Mouse (Mus musculus) neural tube, embryonic 11.5 days (tissue): ENCODE measurements around the gene Syt13. TPM values are rescaled to one million over a fixed set of nuclear protein-coding genes. Genes with fewer than 3 reads are reported as not detected.

Experiments
- ATAC-seq: fragments of 200-750 bp; cut with Nextera tagmentation; 2 replicates; pipeline ENCODE4 v1.8.0; 2017; ENCODE audit warnings: moderate number of reproducible peaks, mild to moderate bottlenecking, moderate TSS enrichment, moderate library complexity; ENCODE audit not compliant: insufficient read depth, low FRiP score, low TSS enrichment
- DNase-seq: peaks from one replicate; pipeline ENCODE4 v3.0.0-alpha.2; 2015; ENCODE audit warnings: low spot score
- H3K27ac ChIP-seq: fragments of 300-500 bp; sonication (generic); 2 replicates; pipeline ENCODE4 v1.5.1; 2014; ENCODE audit warnings: low read depth, mild to moderate bottlenecking, low read length
- H3K27me3 ChIP-seq: fragments of 300-500 bp; sonication (generic); 2 replicates; pipeline ENCODE4 v1.6.1; 2014; ENCODE audit warnings: mild to moderate bottlenecking, low read length, mixed read lengths; ENCODE audit not compliant: control insufficient read depth, insufficient read depth
- H3K36me3 ChIP-seq: fragments of 300-500 bp; sonication (generic); 2 replicates; pipeline ENCODE4 v1.6.1; 2014; ENCODE audit warnings: mild to moderate bottlenecking, low read length, moderate library complexity, mixed read lengths; ENCODE audit not compliant: control insufficient read depth, insufficient read depth
- H3K4me1 ChIP-seq: fragments of 300-500 bp; sonication (generic); 2 replicates; pipeline ENCODE4 v1.6.1; 2014; ENCODE audit warnings: low read length, mixed read lengths; ENCODE audit not compliant: control insufficient read depth, insufficient read depth
- H3K4me2 ChIP-seq: fragments of 300-500 bp; sonication (generic); 2 replicates; pipeline ENCODE4 v1.6.1; 2014; ENCODE audit warnings: low read depth, mild to moderate bottlenecking, moderate library complexity
- H3K4me3 ChIP-seq: fragments of 300-500 bp; sonication (generic); 2 replicates; pipeline ENCODE4 v1.5.1; 2014; ENCODE audit warnings: low read depth, low read length
- H3K9ac ChIP-seq: fragments of 300-500 bp; sonication (generic); 2 replicates; pipeline ENCODE4 v1.6.1; 2014; ENCODE audit warnings: mild to moderate bottlenecking, low read length
- H3K9me3 ChIP-seq: fragments of 300-500 bp; sonication (generic); 2 replicates; pipeline ENCODE4 v1.6.1; 2016; ENCODE audit warnings: low read length; ENCODE audit not compliant: control insufficient read depth
- WGBS: fragments of 180-500 bp; shearing (Covaris S2); extraction: QIAGEN DNeasy Blood & Tissue Kit; methylation state at CpG from one replicate; pipeline ENCODE4 v1.1.7; 2014; 5-methylcytosine and 5-hydroxymethylcytosine counted together
- polyA plus RNA-seq: library from polyadenylated mRNA; unstranded; fragments of >200 nt; fragmentation: Nextera tagmentation; extraction: Ambion mirVana; gene quantifications from 2 replicates; pipeline ENCODE4 v1.2.1, GENCODE M21; 2014

Gene Syt13
- polyA plus RNA-seq, 1 experiment from 2014 or later: 25.0 TPM

GRCm38 (mm10) chr2:92935483-92935882, 20.6 kb downstream of the Syt13 start:
- no peak for DNase-seq
- no peaks in the 10 kb centered on the region for H3K9me3 ChIP-seq
- no peak overlapping the region for H3K27ac ChIP-seq
- 60% methylated on average over 3 of the region's 3 CpGs for WGBS
- H3K27me3 ChIP-seq: no peaks in the 10 kb centered on the region
- no peak overlapping the region for H3K4me3 ChIP-seq
- ATAC-seq: no peak
- H3K9ac ChIP-seq: no peak overlapping the region
- H3K4me1 ChIP-seq: peaks cover 9% of the 10 kb centered on the region; the same call in 1 of the 2 replicates
- H3K36me3 ChIP-seq: no peaks in the 10 kb centered on the region
- H3K4me2 ChIP-seq: no peak overlapping the region

- Histone ChIP-seq H3K9ac (no peak overlapping the region), H3K9me3 (no peaks in the 10 kb centered on the region), H3K4me2 (no peak overlapping the region), H3K4me1 (peaks cover 11% of the 10 kb centered on the region; the same call in 1 of the 2 replicates), H3K36me3 (no peaks in the 10 kb centered on the region), H3K4me3 (no peak overlapping the region), H3K27ac (no peak overlapping the region), H3K27me3 (no peaks in the 10 kb centered on the region)
- ATAC-seq (no peak), DNase-seq (no peak)
- 69% methylated on average over 5 of the region's 5 CpGs for WGBS
Observed at GRCm38 (mm10) chr2:92938063-92938462, 23.2 kb downstream of the Syt13 start.

GRCm38 (mm10) chr2:92938827-92939226, 23.9 kb downstream of the Syt13 start:
- Histone ChIP-seq H3K27ac (no peak overlapping the region), H3K36me3 (no peaks in the 10 kb centered on the region), H3K27me3 (no peaks in the 10 kb centered on the region), H3K4me2 (no peak overlapping the region), H3K9ac (no peak overlapping the region), H3K9me3 (no peaks in the 10 kb centered on the region), H3K4me1 (peaks cover 11% of the 10 kb centered on the region; the same call in 1 of the 2 replicates), H3K4me3 (no peak overlapping the region)
- no peak for ATAC-seq
- 93% methylated on average over 6 of the region's 7 CpGs for WGBS
- DNase-seq: no peak

GRCm38 (mm10) chr2:92940963-92941362, 26.1 kb downstream of the Syt13 start:
- ATAC-seq: no peak
- DNase-seq: no peak
- Histone ChIP-seq H3K9me3 (no peaks in the 10 kb centered on the region), H3K27me3 (no peaks in the 10 kb centered on the region), H3K9ac (no peak overlapping the region), H3K4me1 (0 out of 2 replicates have a peak, but pooled peaks cover 2% of the 10 kb centered on the region), H3K4me3 (no peak overlapping the region), H3K4me2 (no peak overlapping the region), H3K36me3 (no peaks in the 10 kb centered on the region), H3K27ac (no peak overlapping the region)
- 86% methylated on average over 9 of the region's 9 CpGs for WGBS

GRCm38 (mm10) chr2:92941463-92941862, 26.6 kb downstream of the Syt13 start:
- DNase-seq (no peak), ATAC-seq (no peak)
- H3K36me3 ChIP-seq: no peaks in the 10 kb centered on the region
- H3K27ac ChIP-seq: no peak overlapping the region
- H3K27me3 ChIP-seq: no peaks in the 10 kb centered on the region
- H3K4me1 ChIP-seq: 0 out of 2 replicates have a peak, but pooled peaks cover 2% of the 10 kb centered on the region
- no peak overlapping the region for H3K4me3 ChIP-seq
- no peak overlapping the region for H3K4me2 ChIP-seq
- 62% methylated on average over 3 of the region's 3 CpGs for WGBS
- H3K9me3 ChIP-seq: no peaks in the 10 kb centered on the region
- H3K9ac ChIP-seq: no peak overlapping the region

- Histone ChIP-seq H3K4me1 (peaks cover 10% of the 10 kb centered on the region), H3K4me2 (no peak overlapping the region), H3K27me3 (no peaks in the 10 kb centered on the region), H3K4me3 (no peak overlapping the region), H3K9ac (no peak overlapping the region), H3K9me3 (no peaks in the 10 kb centered on the region), H3K27ac (no peak overlapping the region), H3K36me3 (no peaks in the 10 kb centered on the region)
- ATAC-seq (no peak), DNase-seq (no peak)
- 91% methylated on average over 3 of the region's 3 CpGs for WGBS
Observed at GRCm38 (mm10) chr2:92943406-92943805, 28.5 kb downstream of the Syt13 start.

GRCm38 (mm10) chr2:92944356-92944755, 29.5 kb downstream of the Syt13 start:
- Histone ChIP-seq H3K9ac (no peak overlapping the region), H3K27ac (no peak overlapping the region), H3K4me3 (no peak overlapping the region), H3K4me1 (peaks cover 14% of the 10 kb centered on the region), H3K9me3 (no peaks in the 10 kb centered on the region), H3K36me3 (no peaks in the 10 kb centered on the region), H3K4me2 (no peak overlapping the region), H3K27me3 (no peaks in the 10 kb centered on the region)
- WGBS: 90% methylated on average over 3 of the region's 3 CpGs
- ATAC-seq: no peak
- DNase-seq: no peak

- 93% methylated on average over 11 of the region's 11 CpGs for WGBS
- Histone ChIP-seq H3K27ac (no peak overlapping the region), H3K4me1 (peaks cover 16% of the 10 kb centered on the region), H3K9me3 (no peaks in the 10 kb centered on the region), H3K36me3 (no peaks in the 10 kb centered on the region), H3K9ac (no peak overlapping the region), H3K27me3 (no peaks in the 10 kb centered on the region), H3K4me2 (no peak overlapping the region), H3K4me3 (no peak overlapping the region)
- no peak for DNase-seq
- ATAC-seq: no peak
Observed at GRCm38 (mm10) chr2:92945125-92945746, 30.3 kb downstream of the Syt13 start.

- WGBS: 86% methylated on average over 11 of the region's 11 CpGs
- Histone ChIP-seq H3K9ac (no peak overlapping the region), H3K27me3 (no peaks in the 10 kb centered on the region), H3K4me2 (no peak overlapping the region), H3K4me3 (no peak overlapping the region), H3K4me1 (peaks cover 16% of the 10 kb centered on the region), H3K36me3 (no peaks in the 10 kb centered on the region), H3K9me3 (no peaks in the 10 kb centered on the region), H3K27ac (no peak overlapping the region)
- DNase-seq (no peak), ATAC-seq (no peak)
Observed at GRCm38 (mm10) chr2:92945824-92946598, 31.1 kb downstream of the Syt13 start.
